Mouse (Mus musculus) erythroblast, adult 5-6 weeks (primary cell): Measurements from ENCODE around the gene Gm28557. TPM values are rescaled to one million over a fixed set of nuclear protein-coding genes. Genes with fewer than 3 reads are reported as not detected.

Experiments used
- total RNA-seq, 2 experiments: library from RNA; stranded (forward) in 1 of 2; stranded (reverse) in 1 of 2; fragments of 150-400 nt in 1 of 2; fragments of 200-764, 138-1000 nt in 1 of 2; gene quantifications; 2 replicates each; pipeline versions ENCODE4 v1.2.3 to v1.2.4; 2015 to 2017; ENCODE audit warnings: low replicate concordance in 2 of 2

The Gm28557 gene
- total RNA-seq, 2 experiments from 2014 or later, result 3.1 TPM; not detected in 1

Other genes with a start within 250 kb of the Gm28557 start
- gene Gm10767, start 203.7 kb downstream of the Gm28557 start, total RNA-seq (2015; ENCODE audit: low replicate concordance), result 0.38 TPM in 1 of 2 replicates, not detected in the other
- gene Gm10767, start 203.7 kb downstream of the Gm28557 start, total RNA-seq (2017; ENCODE audit: low replicate concordance), result 0.68 TPM in 1 of 2 replicates, not detected in the other
- gene Zfp712, start 47.4 kb downstream of the Gm28557 start, total RNA-seq (2015; ENCODE audit: low replicate concordance), result 0.42 and 3.3 TPM in 2 replicates
- 1.0 and 2.1 TPM in 2 replicates for gene Zfp712, start 47.4 kb downstream of the Gm28557 start, total RNA-seq (2017; ENCODE audit: low replicate concordance)
- not detected in 2 replicates for gene Zfp708, start 10.6 kb downstream of the Gm28557 start, total RNA-seq (2015; ENCODE audit: low replicate concordance)
- gene Zfp708, start 10.6 kb downstream of the Gm28557 start, total RNA-seq (2017; ENCODE audit: low replicate concordance), result not detected in 2 replicates
- 0.42 and 0.96 TPM in 2 replicates for gene Rslcan18, start 7.7 kb upstream of the Gm28557 start, total RNA-seq (2015; ENCODE audit: low replicate concordance)
- 0.51 TPM in 1 of 2 replicates, not detected in the other for gene Rslcan18, start 7.7 kb upstream of the Gm28557 start, total RNA-seq (2017; ENCODE audit: low replicate concordance)
- 3.8 and 6.0 TPM in 2 replicates for gene Zfp759, start 13.1 kb upstream of the Gm28557 start, total RNA-seq (2015; ENCODE audit: low replicate concordance)
- 0.68 and 1.5 TPM in 2 replicates for gene Zfp759, start 13.1 kb upstream of the Gm28557 start, total RNA-seq (2017; ENCODE audit: low replicate concordance)
- 2.3 TPM in 1 of 2 replicates, not detected in the other for gene Rsl1, start 64.6 kb upstream of the Gm28557 start, total RNA-seq (2015; ENCODE audit: low replicate concordance)
- 0.60 TPM in 1 of 2 replicates, not detected in the other for gene Rsl1, start 64.6 kb upstream of the Gm28557 start, total RNA-seq (2017; ENCODE audit: low replicate concordance)
- 1.5 and 3.1 TPM in 2 replicates for gene Zfp455, start 85.9 kb upstream of the Gm28557 start, total RNA-seq (2015; ENCODE audit: low replicate concordance)
- 1.4 TPM in 1 of 2 replicates, not detected in the other for gene Zfp455, start 85.9 kb upstream of the Gm28557 start, total RNA-seq (2017; ENCODE audit: low replicate concordance)
- gene Zfp458, start 169.9 kb upstream of the Gm28557 start, total RNA-seq (2015; ENCODE audit: low replicate concordance), result 3.3 TPM in 1 of 2 replicates, not detected in the other
- 2.7 TPM in 1 of 2 replicates, not detected in the other for gene Zfp458, start 169.9 kb upstream of the Gm28557 start, total RNA-seq (2017; ENCODE audit: low replicate concordance)
- not detected in 2 replicates for gene Zfp457, start 197.9 kb upstream of the Gm28557 start, total RNA-seq (2015; ENCODE audit: low replicate concordance)
- gene Zfp457, start 197.9 kb upstream of the Gm28557 start, total RNA-seq (2017; ENCODE audit: low replicate concordance), result 0.56 TPM in 1 of 2 replicates, not detected in the other
- gene Zfp595, start 224.0 kb upstream of the Gm28557 start, total RNA-seq (2015; ENCODE audit: low replicate concordance), result 4.0 and 5.0 TPM in 2 replicates
- gene Zfp595, start 224.0 kb upstream of the Gm28557 start, total RNA-seq (2017; ENCODE audit: low replicate concordance), result 2.0 and 7.8 TPM in 2 replicates